Mouse (Mus musculus) cerebellum, postnatal 4 days (tissue): ENCODE measurements around the gene Hoxc12.

ENCODE experiments used
- DNase-seq, 2 experiments: peaks; one replicate each; pipeline ENCODE4 v3.0.0; 2022; ENCODE audit warnings: low spot score in 2 of 2, mixed read lengths in 1 of 2

The Hoxc12 gene

DNA sequence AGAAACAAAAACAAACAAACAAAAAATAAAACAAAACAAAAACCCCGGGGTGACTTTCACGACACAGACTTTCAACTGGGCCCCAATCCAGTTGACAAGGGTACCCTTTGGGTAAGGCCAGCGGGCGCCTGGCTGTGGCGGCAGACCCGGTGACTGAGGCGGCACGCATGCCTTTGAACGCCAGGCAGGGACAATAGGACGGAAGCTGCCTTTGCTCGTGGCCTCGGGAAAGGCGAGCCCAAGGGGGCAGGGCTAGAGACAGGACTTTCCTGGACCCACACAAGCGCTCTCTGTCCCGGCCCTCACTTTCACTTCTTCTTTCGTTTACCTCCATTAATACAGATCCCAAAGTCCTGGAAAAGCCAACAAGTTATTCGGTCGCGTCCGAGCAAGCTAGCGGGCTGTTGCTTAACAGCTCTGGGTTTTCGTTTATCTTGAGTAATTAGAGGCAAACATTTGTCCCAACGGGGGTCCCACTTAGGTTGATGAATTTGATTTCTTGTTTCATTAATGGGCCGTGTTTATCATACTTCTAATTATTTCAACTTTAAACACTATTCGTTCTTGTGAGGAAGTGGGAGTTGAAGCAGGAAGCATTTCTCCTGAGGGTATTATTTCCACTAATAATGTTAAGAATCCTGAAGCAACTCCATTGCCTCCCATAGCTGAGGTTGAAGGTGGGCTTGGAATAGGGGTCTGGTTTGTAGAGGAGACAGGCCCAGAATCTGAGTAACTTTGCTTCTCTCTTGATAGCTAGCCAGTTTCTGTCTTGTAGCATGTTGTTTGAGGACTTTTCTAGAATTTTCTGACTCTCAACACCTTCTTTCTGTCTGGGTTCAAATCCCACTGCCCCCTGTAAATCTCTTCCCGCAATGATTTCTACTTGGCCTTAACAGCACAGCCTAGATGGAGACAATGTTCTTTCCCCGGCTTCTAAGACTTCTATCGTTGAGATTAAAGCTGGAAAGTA lies 27.4 kb downstream of the Hoxc12 start:
- no peak for DNase-seq

- no peak for DNase-seq
Measured at GRCm38 (mm10) chr15:102965003-102965891, 28.7 kb downstream of the Hoxc12 start.

GRCm38 (mm10) chr15:102965892-102966775 lies 29.6 kb downstream of the Hoxc12 start:
- peak in 1 of 2 experiments; percentile 63 for DNase-seq

DNA sequence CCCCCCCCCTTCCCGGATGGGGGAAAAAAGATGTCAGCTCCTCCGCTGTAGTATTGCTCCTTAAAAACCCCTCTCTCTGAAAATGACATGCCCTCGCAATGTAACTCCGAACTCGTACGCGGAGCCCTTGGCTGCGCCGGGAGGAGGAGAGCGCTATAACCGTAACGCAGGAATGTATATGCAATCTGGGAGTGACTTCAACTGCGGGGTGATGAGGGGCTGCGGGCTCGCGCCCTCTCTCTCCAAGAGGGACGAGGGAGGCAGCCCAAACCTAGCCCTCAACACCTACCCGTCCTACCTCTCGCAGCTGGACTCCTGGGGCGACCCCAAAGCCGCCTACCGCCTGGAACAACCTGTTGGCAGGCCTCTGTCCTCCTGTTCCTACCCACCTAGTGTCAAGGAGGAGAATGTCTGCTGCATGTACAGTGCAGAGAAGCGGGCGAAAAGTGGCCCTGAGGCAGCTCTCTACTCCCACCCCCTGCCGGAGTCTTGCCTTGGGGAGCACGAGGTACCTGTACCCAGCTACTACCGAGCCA lies 30.3 kb downstream of the Hoxc12 start, which contains the start of gene Hoxc10:
TSS of gene Hoxc10 (plus strand) at position 21 of the 536 bp plus-strand sequence.
- no peak for DNase-seq

DNA sequence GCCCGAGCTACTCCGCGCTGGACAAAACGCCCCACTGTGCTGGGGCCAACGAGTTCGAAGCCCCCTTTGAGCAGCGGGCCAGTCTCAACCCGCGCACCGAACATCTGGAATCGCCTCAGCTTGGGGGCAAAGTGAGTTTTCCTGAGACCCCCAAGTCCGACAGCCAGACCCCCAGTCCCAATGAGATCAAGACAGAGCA lies 30.7 kb downstream of the Hoxc12 start, which contains the start of gene Hoxc5:
TSS of gene Hoxc5 (plus strand) at position 132 of the 199 bp plus-strand sequence.
- DNase-seq = no peak

DNA sequence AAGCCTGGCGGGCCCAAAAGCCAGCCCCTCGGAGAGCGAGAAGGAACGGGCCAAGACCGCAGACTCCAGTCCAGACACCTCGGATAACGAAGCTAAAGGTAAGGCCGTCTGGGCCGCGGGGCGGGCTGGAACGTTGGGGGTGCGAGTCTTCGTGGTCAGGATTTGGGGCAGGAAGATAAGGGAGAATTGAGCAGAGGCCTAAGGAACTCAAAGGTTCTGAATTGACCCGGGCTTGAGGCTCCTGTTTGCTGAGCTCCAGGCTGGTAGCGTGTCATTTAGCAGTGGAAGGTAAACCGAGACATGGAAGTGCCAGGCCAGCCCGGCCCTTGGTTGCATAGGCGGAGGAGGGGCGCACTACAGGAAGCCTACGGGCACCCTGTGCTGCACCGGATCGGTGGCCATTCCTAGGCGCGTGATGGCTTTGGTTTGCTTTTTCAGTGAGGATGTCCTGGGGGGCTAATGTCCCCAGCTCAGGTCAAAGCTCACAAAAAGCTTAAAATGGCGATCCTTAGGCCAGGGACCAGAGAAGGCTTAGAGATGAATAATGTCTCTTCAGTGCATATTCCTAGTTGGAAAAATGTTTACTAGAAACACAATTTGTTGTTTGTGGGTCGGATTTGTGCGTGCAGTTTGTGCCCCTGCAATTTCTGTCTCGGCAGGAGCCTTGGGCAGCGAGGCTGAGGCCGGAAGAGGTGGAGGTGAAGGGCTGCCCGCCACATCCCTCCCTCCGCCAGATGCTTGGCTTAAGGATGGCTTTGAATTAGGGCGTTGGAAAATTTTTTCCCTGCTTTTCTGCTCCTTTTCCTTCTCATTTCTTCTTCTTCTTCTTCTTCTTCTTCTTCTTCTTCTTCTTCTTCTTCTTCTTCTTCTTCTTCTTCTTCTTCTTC lies 31.2 kb downstream of the Hoxc12 start:
- DNase-seq = no peak

GRCm38 (mm10) chr15:102969296-102969695 lies 32.7 kb downstream of the Hoxc12 start:
- DNase-seq = no peak

DNA sequence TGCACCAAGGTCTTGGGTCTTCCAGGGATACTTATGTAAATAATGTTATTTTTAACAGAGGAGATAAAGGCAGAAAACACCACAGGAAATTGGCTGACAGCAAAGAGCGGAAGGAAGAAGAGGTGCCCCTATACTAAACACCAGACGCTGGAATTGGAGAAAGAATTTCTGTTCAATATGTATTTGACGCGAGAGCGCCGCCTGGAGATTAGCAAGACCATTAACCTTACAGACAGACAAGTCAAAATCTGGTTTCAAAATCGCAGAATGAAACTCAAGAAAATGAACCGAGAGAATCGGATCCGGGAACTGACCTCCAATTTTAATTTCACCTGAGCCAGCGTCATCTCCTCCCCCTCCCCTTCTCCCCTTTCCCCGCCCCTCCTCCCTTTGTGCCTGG lies 34.2 kb downstream of the Hoxc12 start:
- DNase-seq = no peak

DNA sequence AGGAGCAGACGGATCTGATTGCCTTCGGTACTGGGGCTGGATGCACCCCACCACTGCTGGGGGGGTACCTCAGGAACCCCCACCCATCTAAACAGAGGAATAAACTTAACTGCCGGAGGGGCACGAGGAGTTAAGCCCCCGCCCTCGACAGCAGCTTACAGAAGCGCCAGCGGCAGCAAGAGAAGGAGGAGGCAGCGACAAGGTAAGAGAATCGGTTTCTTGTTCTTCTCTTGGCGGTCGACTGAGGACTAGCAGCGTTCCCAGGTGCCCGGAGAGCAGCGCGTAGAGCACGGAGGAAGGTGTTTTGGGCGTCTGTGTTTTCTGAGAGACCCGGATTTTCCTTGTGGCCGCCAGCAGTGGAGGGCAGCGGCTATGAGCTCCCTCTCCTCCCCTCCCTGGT lies 35.7 kb downstream of the Hoxc12 start:
- no peak for DNase-seq

GRCm38 (mm10) chr15:102972753-102973152 lies 36.2 kb downstream of the Hoxc12 start:
- no peak for DNase-seq

DNA sequence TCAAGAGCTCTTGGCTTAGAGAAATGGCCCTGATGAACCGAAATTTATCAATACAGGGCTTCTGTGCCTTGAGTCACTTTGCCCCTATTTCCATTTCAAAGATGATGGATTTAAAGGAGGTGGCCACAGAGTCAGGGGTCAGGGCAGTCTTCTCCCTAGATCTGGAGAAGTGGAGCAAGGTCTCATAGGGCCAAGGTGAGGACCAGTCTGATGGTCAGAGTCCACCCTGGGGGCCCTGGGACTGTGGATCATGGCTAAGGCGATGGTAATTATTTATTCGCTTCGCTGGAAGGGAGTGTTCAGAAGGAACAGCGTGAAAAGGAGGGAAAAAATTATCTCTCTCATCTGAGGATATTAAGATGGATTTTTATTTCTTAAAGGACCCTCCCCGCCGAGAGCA lies 38.5 kb downstream of the Hoxc12 start:
- no peak for DNase-seq

GRCm38 (mm10) chr15:102975688-102976111 lies 39.1 kb downstream of the Hoxc12 start:
- DNase-seq = no peak

DNA sequence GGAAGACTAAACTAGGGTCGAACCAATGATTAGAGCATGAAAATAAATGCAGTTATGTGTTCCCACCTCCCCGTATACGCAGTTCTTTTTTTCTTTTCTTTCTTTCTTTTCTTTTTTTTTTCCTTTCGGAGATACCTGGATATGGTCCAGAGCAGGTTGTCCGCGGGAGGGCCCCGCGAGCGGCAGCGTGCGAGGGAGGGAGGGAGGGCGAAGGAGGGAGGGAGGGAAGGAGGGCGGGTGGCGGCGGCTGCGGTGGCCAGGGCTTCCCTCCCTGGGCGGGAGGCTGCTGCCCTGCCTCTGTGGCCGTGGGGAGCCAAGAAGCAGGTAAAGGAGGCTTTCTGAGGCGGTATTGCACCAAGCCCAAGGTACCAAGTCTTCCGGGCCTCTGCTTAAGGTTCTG lies 39.6 kb downstream of the Hoxc12 start, which contains the start of gene Hoxc9:
TSS of gene Hoxc9 (plus strand) at position 269 of the 400 bp plus-strand sequence.
- no peak for DNase-seq

DNA sequence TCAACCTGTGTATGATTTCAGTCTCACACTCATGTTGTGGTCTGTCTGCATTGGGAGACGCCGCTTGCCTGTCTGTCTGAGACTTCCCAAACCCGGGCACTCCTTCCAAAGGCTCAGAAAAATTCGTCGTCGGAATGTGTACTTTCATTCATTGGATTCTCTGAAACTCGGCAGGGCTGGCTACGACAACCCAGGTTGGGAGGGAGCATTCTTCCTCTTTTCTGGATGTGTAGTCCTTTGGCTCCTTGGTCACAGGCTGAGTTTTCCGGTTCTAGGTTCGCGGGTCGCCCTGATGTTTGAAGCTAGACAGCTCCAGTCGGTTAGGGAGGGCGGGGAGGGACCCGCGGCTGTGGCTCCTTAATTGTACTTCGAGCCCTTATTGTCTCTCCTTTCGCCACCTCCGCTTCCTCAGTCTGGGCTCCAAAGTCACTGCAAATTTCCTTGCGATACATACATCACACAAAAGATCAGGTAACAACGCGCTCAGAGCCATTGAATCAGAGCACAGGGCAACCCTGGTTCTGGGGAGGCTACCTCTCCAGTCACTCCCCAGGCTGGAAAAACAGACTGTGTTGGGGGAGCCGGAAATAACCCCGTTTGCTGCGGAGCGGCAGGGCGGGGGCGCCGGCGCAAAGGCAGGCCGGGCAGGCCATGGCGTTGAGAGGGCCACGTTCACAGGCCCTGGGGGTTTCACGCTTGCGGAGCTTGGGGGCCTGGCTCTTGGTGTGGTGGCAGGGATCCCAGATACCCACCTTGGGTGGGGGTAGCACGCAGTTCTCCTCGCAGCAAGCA lies 40.3 kb downstream of the Hoxc12 start:
- DNase-seq = no peak

DNA sequence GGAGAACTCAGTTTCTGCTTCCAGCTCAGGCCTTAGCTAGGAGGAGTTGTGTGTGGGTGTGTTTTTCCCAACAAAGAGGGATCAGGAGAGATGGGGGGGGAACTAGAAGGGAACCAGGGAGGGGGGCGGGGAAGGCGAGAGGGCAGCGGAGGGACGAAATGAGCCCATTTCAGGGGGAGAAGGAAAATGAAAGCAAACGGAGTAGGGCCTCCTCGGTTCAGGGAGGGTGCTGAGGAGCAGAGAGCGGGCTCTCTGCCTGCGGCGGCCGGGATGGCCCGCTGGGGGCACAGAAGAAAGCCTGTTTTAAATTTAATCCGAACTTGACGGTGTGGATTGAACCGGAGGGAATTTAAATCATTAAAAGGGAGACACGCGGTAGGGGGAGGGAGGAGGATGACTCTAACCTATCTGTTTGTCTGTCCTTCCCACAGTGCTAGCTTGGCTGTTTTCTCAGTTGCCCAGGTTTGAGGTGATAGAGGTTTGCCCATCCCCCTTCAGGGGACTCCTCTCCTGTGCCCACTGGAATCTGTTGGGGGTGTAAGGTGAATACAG lies 40.9 kb downstream of the Hoxc12 start:
- DNase-seq = no peak

DNA sequence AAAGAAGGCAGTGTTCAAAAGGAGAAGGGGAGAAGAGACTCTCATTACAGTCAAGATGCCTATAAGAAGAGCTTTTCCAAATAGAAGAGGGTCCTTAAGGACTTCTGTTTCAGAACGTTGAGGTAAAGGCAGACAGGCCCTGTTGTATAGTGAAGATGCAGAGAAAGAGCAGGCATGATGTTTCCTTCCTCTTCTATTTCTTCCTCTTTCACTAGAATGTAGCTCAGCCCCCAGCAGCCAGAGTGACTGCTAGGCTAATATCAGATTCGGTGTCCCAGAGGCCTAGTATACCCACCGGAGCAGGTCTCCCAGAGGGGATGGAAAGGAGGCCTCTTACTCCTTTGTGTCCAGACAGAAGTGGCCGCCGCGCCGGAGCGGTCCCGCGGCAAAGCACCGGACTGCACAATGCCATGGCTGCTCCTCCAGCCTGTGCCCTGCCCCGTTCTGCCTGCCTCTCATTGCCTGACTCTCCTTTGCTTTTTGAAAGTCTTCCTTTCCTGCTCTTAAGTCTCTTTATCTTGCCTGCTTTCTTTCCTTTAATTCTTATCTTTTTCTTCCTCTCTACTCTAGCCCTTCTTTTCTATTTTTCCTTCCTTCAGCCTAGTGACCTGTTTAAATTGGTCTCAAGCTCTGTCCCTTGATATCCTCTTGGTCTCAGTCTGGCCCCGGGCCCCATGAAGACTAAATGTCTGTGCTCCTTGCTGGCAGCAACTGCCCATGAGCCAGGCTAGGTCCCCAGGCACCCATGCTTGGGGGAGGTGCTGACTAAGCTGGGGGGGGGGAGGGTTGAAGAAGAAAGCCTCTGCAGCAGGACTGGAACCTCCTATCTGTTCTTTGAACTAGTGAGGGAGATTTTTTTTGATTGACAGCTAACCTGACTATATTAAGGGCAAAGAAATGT lies 42.3 kb downstream of the Hoxc12 start:
- no peak for DNase-seq

- no peak for DNase-seq
Measured at GRCm38 (mm10) chr15:102979936-102980335, 43.4 kb downstream of the Hoxc12 start.

DNA sequence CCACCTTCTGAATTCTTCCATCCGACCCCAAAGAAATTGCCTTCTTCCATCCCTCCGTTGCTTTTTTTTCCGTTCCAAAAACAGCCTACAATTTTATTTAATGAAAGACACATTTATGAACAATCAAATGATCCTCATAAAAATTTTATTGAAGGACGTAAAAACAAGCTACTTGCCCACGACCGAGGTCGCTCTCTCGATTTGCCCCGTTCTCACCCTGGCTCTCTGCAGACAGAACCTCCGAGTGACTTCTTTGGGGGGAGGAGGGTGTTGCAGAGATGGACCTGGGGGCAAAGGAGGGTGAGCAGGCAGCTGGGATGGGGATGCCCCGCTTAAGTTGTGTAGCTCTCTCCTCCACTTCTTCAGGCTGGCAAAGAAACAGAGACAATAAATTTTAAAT lies 43.8 kb downstream of the Hoxc12 start:
- DNase-seq = no peak
